ENCODE assay signal across 8 mouse cellular contexts in genomic region chr17:84187727-84188373, GRCm38 (mm10). TPM values are rescaled to one million over a fixed set of nuclear protein-coding genes. Genes with fewer than 3 reads are reported as not detected.
A peak's percentile ranks its signal among the peaks of the same experiment; 100 is the strongest.
DNase-seq lines count a peak whose midpoint lies in the region; ATAC-seq lines count a peak whose summit lies in the region.

Gene Zfp36l2, minus strand, starts transcription at chr17:84187947.

- peak; percentile 72 for DNase-seq in MEL-GATA-1-ER (ENCODE audit: extremely low read depth, low read depth)
- DNase-seq in cerebellum, adult 9-10 months, result peak; percentile 49
- DNase-seq in layer of hippocampus, adult 9-10 months (ENCODE audit: low spot score), result peak; percentile 55
- peak; percentile 96 for DNase-seq in ovary, adult 18-20 months (ENCODE audit: low spot score)
- peak; percentile 88 for DNase-seq in thymus, postnatal 0 days (ENCODE audit: low spot score)

- H3K4me1 ChIP-seq in lung, embryonic 16.5 days (replicated peaks; ENCODE audit: control insufficient read depth, insufficient read depth, low read length), result peaks cover 21% of the 10 kb centered on the region

- H3K36me3 ChIP-seq in lung, embryonic 16.5 days (ENCODE audit: control insufficient read depth, insufficient read depth, low read length), result peaks cover 9% of the 10 kb centered on the region

- WGBS in lung, embryonic 16.5 days, result under 1% methylated on average over 54 of the region's 76 CpGs

- no peaks in the 10 kb centered on the region for H3K9me3 ChIP-seq in lung, embryonic 16.5 days (ENCODE audit: control insufficient read depth, low read length)

- H3K4me3 ChIP-seq in lung, embryonic 16.5 days (ENCODE audit: low read length), result peak within 1 kb of the TSS; percentile 87

- H3K4me2 ChIP-seq in lung, embryonic 16.5 days (ENCODE audit: low read depth, low read length), result peak within 1 kb of the TSS; percentile 91

- no peaks in the 10 kb centered on the region for H3K27me3 ChIP-seq in lung, embryonic 16.5 days (ENCODE audit: control insufficient read depth, insufficient read depth, low read depth, low read length)

- ATAC-seq in frontal cortex, adult (ENCODE audit: low TSS enrichment), result peak; percentile 31
- peak; percentile 33 for ATAC-seq in hematopoietic stem cell, adult 5-6 weeks (replicated peaks in 1 of 2; ENCODE audit: insufficient read depth in 1 of 2, low FRiP score in 2 of 2, low TSS enrichment in 1 of 2, low read depth in 1 of 2, poor library complexity in 2 of 2, severe bottlenecking in 2 of 2)
- peak; percentile 90 for ATAC-seq in lung, embryonic 16.5 days (ENCODE audit: low read depth)

- peak within 1 kb of the TSS; percentile 93 for H3K9ac ChIP-seq in lung, embryonic 16.5 days (ENCODE audit: low read length)

- peak within 1 kb of the TSS; percentile 99 for H3K27ac ChIP-seq in lung, embryonic 16.5 days (ENCODE audit: low read length)

RNA-seq across cellular contexts. Expression of gene Zfp36l2, which starts in this region (rescaled TPM):
- 297 and 349 TPM in 2 replicates for total RNA-seq in hematopoietic stem cell, adult 5-6 weeks (2017)
- 10.1 and 11.2 TPM in 2 replicates for polyA plus RNA-seq in lung, embryonic 16.5 days (2015; fragmentation: Nextera tagmentation; extraction: Ambion mirVana)
- polyA plus RNA-seq in thymus, postnatal 0 days (2015; fragmentation: Nextera tagmentation; extraction: Ambion mirVana), result 28.4 and 35.1 TPM in 2 replicates

Comparison
In these comparisons a context has a peak if more than half of its experiments do, and no peak if none do; other contexts are left out.
1. Peak in every context shown above with its lines: DNase-seq, ATAC-seq, H3K4me3 ChIP-seq and H3K27ac ChIP-seq.
2. ATAC-seq: peak in every context shown above with its lines; median percentile 90 in lung, embryonic 16.5 days; 33 in hematopoietic stem cell, adult 5-6 weeks; 31 in frontal cortex, adult.